Mouse (Mus musculus): ENCODE data around the gene Josd2. TPM values are rescaled to one million over a fixed set of nuclear protein-coding genes. Genes with fewer than 3 reads are reported as not detected.
A peak's percentile ranks its signal among the peaks of the same experiment; 100 is the strongest.

Gene Josd2
- polyA plus RNA-seq, 1 experiment from 2014 or later: 45.2 TPM

DNA sequence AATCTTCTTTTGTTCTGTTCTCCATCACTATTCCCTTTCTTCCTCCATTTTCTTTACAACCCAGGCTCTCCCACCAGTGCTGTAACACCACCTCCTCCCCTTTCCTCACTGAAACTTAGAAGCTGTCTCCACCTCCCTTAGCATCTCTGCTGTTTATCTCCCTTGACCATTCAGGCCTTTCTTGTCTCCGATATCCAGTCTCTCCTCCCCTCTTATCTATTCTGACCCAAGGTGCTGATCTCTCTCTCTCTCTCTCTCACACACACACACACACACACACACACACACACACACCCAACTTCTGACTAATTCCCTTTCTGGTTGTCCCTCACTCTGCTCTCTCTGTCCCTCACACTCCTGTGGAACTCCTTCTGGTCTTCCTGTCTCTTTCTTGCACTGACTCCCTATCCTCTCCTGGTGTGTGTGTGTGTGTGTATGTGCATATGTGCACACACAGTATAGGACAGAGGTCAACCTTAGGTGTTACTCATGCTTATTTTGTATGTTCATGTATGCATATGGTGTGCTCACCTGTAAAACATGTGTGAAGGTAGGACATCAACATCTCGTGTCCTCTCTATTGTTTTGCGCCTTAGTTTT lies 15.2 kb downstream of the Josd2 start:
- Histone ChIP-seq H3K9ac (replicated peaks) (no peak overlapping the region), H3K36me3 (no peaks in the 10 kb centered on the region), H3K4me3 (replicated peaks) (no peak overlapping the region), H3K4me1 (0 out of 2 replicates have a peak, but pooled peaks cover 3% of the 10 kb centered on the region), H3K27ac (replicated peaks) (no peak overlapping the region), H3K4me2 (no peak overlapping the region), H3K9me3 (replicated peaks) (no peaks in the 10 kb centered on the region), H3K27me3 (replicated peaks) (peaks cover 10% of the 10 kb centered on the region)
- ATAC-seq (ENCODE audit: low FRiP score): no peak
- WGBS: 79% methylated on average over 3 of the region's 3 CpGs

DNA sequence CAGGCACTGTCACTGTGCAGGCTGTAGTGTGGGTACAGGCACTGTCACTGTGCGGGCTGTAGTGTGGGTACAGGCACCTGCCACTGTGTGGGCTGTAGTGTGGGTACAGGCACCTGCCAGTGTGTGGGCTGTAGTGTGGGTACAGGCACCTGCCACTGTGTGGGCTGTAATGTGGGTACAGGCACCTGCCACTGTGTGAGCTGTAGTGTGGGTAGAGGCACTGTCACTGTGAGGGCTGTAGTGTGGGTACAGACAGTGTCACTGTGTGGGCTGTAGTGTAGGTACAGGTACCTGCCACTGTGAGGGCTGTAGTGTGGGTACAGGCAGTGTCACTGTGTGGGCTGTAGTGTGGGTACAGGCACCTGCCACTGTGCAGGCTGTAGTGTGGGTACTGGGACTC lies 16.3 kb downstream of the Josd2 start:
- 100% methylated on average over 1 of the region's 1 CpGs for WGBS
- peaks cover 7% of the 10 kb centered on the region; the same call in 1 of the 2 replicates for H3K36me3 ChIP-seq
- ATAC-seq (ENCODE audit: low FRiP score): no peak

DNA sequence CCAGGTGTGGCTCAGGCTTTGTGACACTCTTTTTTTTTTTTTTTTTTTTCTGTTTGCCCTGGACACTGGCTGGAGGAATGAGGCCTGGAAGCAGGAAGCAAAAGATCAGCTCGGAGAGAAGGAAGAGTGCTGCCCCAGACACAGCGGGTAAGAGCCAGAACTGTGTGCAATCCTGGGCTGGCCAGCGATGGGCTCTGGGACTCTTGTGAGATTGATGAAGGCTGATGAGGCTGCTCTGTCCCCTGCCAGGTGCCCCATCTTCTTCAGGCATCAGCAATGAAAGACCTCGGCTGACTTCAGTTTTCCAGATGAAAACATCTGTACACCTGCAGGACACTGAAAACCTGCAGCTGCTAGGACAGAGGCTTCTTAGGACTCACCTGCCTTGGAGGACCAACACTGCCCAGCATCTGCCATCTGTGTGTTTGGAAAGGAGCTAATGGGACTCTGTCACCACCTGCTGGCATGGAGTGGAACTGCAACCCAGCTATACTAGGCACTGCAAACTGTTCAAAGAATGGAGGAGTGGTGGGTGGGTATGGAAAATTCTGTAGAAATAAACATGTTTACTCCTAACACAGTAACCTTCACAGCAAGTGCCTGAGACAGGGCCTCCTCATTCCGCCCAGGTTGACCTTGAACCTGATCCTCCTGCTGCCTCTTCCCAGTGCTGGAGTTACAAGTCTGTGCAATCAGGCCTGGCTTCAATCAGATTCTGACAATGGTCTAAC lies 17.2 kb downstream of the Josd2 start:
- Histone ChIP-seq H3K9ac (replicated peaks) (no peak overlapping the region), H3K9me3 (replicated peaks) (no peaks in the 10 kb centered on the region), H3K27ac (replicated peaks) (no peak overlapping the region), H3K4me1 (0 out of 2 replicates have a peak, but pooled peaks cover 3% of the 10 kb centered on the region), H3K4me2 (no peak overlapping the region), H3K36me3 (peaks cover 13% of the 10 kb centered on the region; the same call in 1 of the 2 replicates), H3K4me3 (replicated peaks) (no peak overlapping the region), H3K27me3 (replicated peaks) (peaks cover 8% of the 10 kb centered on the region)
- peak; percentile 77 for ATAC-seq (ENCODE audit: low FRiP score)
- 44% methylated on average over 5 of the region's 5 CpGs for WGBS

More for the DNA sequence above, 16.3 kb downstream of the Josd2 start:
- no peak overlapping the region for H3K4me3 ChIP-seq (replicated peaks)
- H3K4me2 ChIP-seq: no peak overlapping the region
- H3K27me3 ChIP-seq (replicated peaks): peaks cover 10% of the 10 kb centered on the region
- no peak overlapping the region for H3K9ac ChIP-seq (replicated peaks)
- no peaks in the 10 kb centered on the region for H3K9me3 ChIP-seq (replicated peaks)
- H3K27ac ChIP-seq (replicated peaks): no peak overlapping the region
- 0 out of 2 replicates have a peak, but pooled peaks cover 3% of the 10 kb centered on the region for H3K4me1 ChIP-seq

DNA sequence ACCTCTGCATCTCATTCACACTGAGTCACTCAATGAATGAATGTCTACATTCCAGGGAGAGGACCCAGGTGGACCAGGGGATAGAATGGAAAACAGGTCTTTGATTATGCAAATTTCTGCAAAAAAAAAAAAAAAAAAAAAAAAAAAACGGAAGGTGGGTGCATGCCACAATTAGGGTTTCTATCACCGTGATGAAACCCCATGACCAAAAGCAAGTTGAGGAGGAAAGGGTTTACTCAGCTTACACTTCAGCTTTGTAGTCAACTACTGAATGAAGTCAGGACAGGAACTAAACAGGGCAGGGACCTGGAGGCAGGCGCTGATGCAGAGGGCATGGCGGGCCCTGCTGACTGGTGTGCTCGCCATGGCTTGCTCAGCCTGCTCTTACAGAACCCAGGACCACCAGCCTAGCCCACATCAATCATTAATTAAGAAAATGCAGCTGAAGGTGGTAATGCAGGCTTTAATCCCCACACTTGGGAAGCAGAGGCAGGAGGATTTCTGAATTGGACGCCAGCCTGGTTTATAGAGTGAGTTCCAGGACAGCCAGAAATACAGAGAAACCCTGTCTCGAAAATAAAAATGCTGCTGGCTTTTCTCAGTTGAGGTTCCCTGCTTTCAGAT lies 17.9 kb downstream of the Josd2 start:
- H3K27ac ChIP-seq (replicated peaks): no peak overlapping the region
- peaks cover 20% of the 10 kb centered on the region for H3K36me3 ChIP-seq
- no peak overlapping the region for H3K4me2 ChIP-seq
- no peaks in the 10 kb centered on the region for H3K9me3 ChIP-seq (replicated peaks)
- H3K9ac ChIP-seq (replicated peaks): no peak overlapping the region
- 0 out of 2 replicates have a peak, but pooled peaks cover 3% of the 10 kb centered on the region for H3K4me1 ChIP-seq
- H3K27me3 ChIP-seq (replicated peaks): peaks cover 8% of the 10 kb centered on the region
- H3K4me3 ChIP-seq (replicated peaks): no peak overlapping the region
- 74% methylated on average over 7 of the region's 7 CpGs for WGBS
- no peak for ATAC-seq (ENCODE audit: low FRiP score)

DNA sequence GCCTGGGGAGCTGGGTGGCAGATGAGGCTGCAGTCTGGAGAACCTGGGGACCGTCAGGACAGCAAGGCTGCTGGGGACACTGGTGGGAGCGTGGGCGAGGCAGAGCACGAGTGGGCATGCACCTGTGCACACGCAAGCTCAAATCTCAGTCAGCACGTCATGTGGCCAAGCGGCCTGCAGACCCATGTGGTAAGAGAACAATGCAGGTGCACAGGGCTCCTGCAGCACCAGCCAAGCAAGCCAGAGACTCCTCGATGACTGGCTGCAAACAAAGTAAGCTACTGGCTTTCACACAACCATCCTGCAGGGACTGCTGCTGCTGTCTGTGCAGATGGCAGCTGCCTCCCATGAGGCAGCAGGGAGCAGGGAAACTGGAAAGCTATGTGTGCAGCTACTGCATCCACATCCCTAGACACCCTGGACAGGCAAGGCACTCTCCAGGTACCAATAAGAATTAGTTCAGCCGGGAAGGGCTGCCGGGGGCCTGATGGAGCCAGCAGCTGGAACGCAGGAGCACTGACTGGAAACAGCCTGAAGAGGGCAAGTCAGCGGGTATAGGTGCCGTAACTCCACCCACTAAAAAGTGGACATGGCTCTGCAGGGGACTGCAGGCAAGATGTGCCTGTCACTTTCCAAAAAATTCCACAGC lies 19.3 kb downstream of the Josd2 start:
- no peak overlapping the region for H3K4me2 ChIP-seq
- H3K4me1 ChIP-seq: 0 out of 2 replicates have a peak, but pooled peaks cover 6% of the 10 kb centered on the region
- no peaks in the 10 kb centered on the region; the same call in 1 of the 2 replicates for H3K27me3 ChIP-seq (replicated peaks)
- H3K27ac ChIP-seq (replicated peaks): peak overlapping the region; percentile 51; the same call in 1 of the 2 replicates
- H3K9ac ChIP-seq (replicated peaks): no peak overlapping the region
- no peak overlapping the region for H3K4me3 ChIP-seq (replicated peaks)
- no peak for ATAC-seq (ENCODE audit: low FRiP score)
- WGBS: 64% methylated on average over 13 of the region's 13 CpGs
- peaks cover 34% of the 10 kb centered on the region for H3K36me3 ChIP-seq
- no peaks in the 10 kb centered on the region for H3K9me3 ChIP-seq (replicated peaks)

DNA sequence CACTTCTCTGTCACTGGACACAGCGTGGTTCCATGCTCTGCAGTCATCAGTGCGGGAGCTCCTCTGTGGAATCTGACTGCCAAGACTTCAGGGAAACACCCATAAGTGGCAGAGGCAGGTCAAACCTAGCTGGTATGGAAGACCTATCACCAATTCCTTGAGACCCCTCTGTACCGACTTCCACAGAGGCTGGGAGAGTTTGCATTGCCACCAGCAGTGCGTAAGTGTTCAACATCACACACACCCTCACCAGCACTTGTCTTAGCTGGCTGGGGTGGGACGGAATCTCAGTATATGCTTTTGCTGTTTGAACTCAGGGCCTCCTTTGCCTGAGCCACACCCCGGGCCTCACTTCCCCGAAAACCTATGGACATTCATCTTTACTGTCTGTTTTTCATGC lies 20.2 kb downstream of the Josd2 start:
- Histone ChIP-seq H3K4me2 (no peak overlapping the region), H3K4me1 (0 out of 2 replicates have a peak, but pooled peaks cover 6% of the 10 kb centered on the region), H3K9me3 (replicated peaks) (no peaks in the 10 kb centered on the region), H3K4me3 (replicated peaks) (no peak overlapping the region), H3K9ac (replicated peaks) (no peak overlapping the region), H3K27me3 (replicated peaks) (no peaks in the 10 kb centered on the region), H3K36me3 (peaks cover 41% of the 10 kb centered on the region), H3K27ac (replicated peaks) (no peak overlapping the region)
- 88% methylated on average over 7 of the region's 7 CpGs for WGBS
- no peak for ATAC-seq (ENCODE audit: low FRiP score)

DNA sequence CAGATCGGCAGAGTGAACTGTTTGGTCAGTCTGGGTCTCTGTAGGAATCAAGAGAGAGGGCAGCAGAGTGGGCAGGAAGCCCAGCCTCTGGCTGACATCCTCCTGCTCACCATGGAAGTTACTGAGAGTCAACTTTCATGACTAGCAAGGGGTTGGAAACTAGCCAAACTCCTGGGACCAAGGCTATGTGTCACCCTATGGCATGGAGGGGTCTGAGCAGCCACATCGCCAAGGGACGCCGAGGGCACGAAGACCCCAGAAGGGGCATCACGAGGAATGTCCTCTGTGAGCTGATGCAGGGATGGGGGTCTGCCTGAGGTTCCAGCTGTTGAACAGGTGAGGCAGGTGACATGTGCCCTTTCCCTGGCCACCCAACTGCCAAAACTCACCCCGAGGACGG lies 20.8 kb downstream of the Josd2 start:
- ATAC-seq (ENCODE audit: low FRiP score): no peak
- H3K9ac ChIP-seq (replicated peaks): no peak overlapping the region
- 0 out of 2 replicates have a peak, but pooled peaks cover 6% of the 10 kb centered on the region for H3K4me1 ChIP-seq
- H3K4me3 ChIP-seq (replicated peaks): no peak overlapping the region
- no peaks in the 10 kb centered on the region for H3K27me3 ChIP-seq (replicated peaks)
- WGBS: 96% methylated on average over 8 of the region's 8 CpGs
- no peaks in the 10 kb centered on the region for H3K9me3 ChIP-seq (replicated peaks)
- no peak overlapping the region for H3K27ac ChIP-seq (replicated peaks)
- H3K36me3 ChIP-seq: peaks cover 46% of the 10 kb centered on the region
- H3K4me2 ChIP-seq: no peak overlapping the region

DNA sequence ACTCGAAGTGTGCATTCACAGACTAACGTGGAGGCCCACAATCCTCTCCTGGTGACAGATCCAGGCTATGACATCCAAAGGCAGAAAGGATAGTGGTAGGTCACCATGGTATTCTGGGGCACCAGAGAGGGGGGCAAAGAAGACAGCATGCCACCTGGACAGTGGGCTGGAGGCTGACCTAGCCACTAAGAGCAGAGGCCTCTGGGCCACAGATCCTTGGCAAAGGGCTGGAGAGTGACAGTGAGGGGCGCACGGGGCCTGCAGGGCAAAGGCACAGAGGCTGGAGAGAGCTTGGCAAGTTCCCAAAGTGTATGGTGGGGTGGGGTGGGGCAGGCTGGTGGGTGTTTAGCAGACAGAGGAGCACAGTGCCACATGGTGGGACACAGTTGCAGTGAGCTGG lies 22.5 kb downstream of the Josd2 start:
- H3K4me1 ChIP-seq: peaks cover 18% of the 10 kb centered on the region
- no peak overlapping the region for H3K27ac ChIP-seq (replicated peaks)
- H3K36me3 ChIP-seq: peaks cover 53% of the 10 kb centered on the region
- no peak for ATAC-seq (ENCODE audit: low FRiP score)
- no peak overlapping the region for H3K4me2 ChIP-seq
- WGBS: 76% methylated on average over 4 of the region's 4 CpGs
- no peak overlapping the region for H3K4me3 ChIP-seq (replicated peaks)
- H3K9me3 ChIP-seq (replicated peaks): no peaks in the 10 kb centered on the region
- H3K27me3 ChIP-seq (replicated peaks): no peaks in the 10 kb centered on the region
- H3K9ac ChIP-seq (replicated peaks): no peak overlapping the region

DNA sequence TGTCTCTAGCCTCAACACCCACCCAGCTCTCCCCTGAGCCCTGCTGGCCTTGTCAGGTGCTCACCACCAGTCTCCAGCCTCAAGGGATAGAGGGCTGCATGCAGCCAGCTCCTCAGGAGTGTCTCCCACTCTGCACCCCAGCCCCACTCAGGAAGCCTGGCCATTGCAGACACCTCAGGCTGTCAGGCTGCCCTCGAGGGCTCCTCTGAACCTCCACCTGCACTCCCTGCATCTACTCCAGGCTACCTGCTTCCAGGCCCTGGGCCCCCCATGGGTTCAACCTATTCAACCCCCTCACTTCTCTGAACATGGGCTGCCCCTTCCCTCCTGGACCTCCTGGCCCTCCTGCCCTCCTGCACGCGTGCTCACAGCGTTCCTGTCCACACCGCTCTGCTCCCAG lies 23.6 kb downstream of the Josd2 start:
- no peak overlapping the region for H3K27ac ChIP-seq (replicated peaks)
- H3K4me2 ChIP-seq: no peak overlapping the region
- peaks cover 24% of the 10 kb centered on the region for H3K4me1 ChIP-seq
- no peaks in the 10 kb centered on the region for H3K27me3 ChIP-seq (replicated peaks)
- H3K9ac ChIP-seq (replicated peaks): no peak overlapping the region
- no peak overlapping the region for H3K4me3 ChIP-seq (replicated peaks)
- WGBS: 100% methylated on average over 5 of the region's 5 CpGs
- ATAC-seq (ENCODE audit: low FRiP score): no peak
- peaks cover 53% of the 10 kb centered on the region for H3K36me3 ChIP-seq
- no peaks in the 10 kb centered on the region for H3K9me3 ChIP-seq (replicated peaks)

DNA sequence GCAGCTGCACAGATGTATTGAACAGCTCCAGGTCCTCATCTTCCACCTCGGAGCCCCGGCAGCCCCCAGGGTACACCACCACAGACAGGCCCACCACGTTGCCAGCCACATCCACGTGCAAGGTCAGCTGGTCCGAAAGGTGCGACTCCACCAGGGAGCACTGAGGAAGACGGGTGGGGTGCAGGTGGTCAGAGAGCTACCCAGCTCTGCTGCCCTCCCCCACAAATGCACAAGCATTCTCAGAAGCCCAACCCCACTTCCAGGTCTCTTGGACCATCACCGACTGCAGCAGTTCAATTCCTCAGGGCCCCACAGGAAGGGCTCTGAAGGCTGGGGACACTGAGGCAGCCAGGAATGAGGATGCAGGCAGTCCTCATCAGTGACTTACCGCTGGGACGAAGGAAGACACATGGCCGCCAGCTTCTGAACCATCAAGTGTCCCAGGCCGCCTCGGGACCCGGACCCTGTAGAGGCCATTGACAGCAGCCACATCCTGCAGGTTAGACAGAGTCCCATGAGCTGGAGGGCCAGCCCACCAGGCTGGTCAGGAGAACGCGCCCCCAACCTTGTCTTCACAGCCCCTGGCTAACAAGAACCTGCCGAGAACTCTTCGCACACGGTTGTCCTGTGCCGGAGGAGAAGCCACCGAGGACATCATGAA lies 24.5 kb downstream of the Josd2 start:
- Histone ChIP-seq H3K4me3 (replicated peaks) (no peak overlapping the region), H3K4me1 (peaks cover 28% of the 10 kb centered on the region), H3K9me3 (replicated peaks) (no peaks in the 10 kb centered on the region), H3K27me3 (replicated peaks) (no peaks in the 10 kb centered on the region), H3K9ac (replicated peaks) (no peak overlapping the region), H3K4me2 (no peak overlapping the region), H3K27ac (replicated peaks) (no peak overlapping the region), H3K36me3 (peaks cover 53% of the 10 kb centered on the region)
- no peak for ATAC-seq (ENCODE audit: low FRiP score)
- WGBS: 96% methylated on average over 21 of the region's 21 CpGs

DNA sequence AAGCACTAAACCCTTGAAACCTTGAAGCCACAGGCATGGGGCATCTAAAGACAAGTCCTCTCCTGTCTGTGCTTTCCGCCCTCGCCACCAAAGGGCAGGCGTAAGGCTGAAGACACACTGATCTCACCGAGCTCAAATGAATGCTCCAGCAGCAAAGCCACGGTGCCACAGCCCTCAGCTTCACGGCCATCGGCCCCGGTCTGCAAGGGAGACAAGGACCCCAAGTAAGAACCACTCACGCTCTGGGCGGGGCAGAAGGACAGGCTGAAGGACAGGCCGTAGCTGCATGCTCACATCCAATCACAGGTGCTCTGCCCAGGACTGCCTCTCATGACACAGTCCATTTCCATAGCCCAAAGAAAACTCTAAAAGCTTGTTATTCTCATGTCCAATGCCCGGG lies 26.9 kb downstream of the Josd2 start:
- peaks cover 31% of the 10 kb centered on the region for H3K4me1 ChIP-seq
- no peak overlapping the region for H3K9ac ChIP-seq (replicated peaks)
- H3K27me3 ChIP-seq (replicated peaks): no peaks in the 10 kb centered on the region
- H3K36me3 ChIP-seq: peaks cover 43% of the 10 kb centered on the region
- no peak for ATAC-seq (ENCODE audit: low FRiP score)
- peak overlapping the region; percentile 83; the same call in 1 of the 2 replicates for H3K4me2 ChIP-seq
- no peak overlapping the region; the same call in 1 of the 2 replicates for H3K4me3 ChIP-seq (replicated peaks)
- 93% methylated on average over 12 of the region's 12 CpGs for WGBS
- no peak overlapping the region for H3K27ac ChIP-seq (replicated peaks)
- H3K9me3 ChIP-seq (replicated peaks): no peaks in the 10 kb centered on the region
